Mouse (Mus musculus): ENCODE results near the gene Cyp17a1. TPM values are rescaled to one million over a fixed set of nuclear protein-coding genes. Genes with fewer than 3 reads are reported as not detected.

The Cyp17a1 gene
- 0.07 TPM in 1 of 2 replicates, not detected in the other for polyA plus RNA-seq (2015; fragmentation: Nextera tagmentation; extraction: Ambion mirVana)

DNA sequence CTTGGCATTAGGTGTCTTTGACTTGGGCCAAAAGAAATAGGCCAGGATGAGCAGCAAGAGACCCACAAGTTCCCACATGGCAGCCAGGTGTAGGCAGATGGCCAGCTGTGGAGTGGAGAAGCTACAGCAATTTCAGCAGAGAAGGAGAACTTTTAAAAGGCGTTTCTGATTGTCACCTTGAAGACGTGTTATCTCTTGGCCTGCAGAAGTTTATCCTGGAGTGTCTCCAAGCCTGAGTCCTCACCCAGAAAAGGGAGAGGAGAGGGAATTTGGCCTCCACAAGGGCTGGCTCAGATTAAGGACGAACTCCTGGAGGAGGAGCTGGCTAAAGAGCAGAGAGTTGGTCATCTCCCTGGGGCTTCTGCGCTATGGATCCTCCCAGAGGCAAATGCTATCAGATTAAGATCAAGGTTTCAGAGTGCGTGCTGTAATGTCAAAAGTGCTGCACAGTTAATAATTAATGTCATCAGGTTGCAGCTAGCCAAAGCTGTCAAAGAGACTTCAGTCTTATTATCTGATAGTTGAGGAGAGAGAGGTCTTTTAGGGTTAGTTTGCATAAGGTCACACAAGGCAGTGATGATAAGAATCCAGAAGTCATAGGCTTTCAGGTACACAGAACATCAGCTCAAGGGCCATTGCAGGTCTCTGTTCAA is at the start of gene Cyp17a1:
Cyp17a1 (minus strand) TSS at position 407 of the 653 bp plus-strand sequence.
- H3K27ac ChIP-seq = no peak within 1 kb of the TSS
- H3K9ac ChIP-seq = no peak within 1 kb of the TSS
- H3K4me1 ChIP-seq (replicated peaks) = peaks cover 19% of the 10 kb centered on the region
- no peak within 1 kb of the TSS for H3K4me3 ChIP-seq (replicated peaks)
- H3K27me3 ChIP-seq = peaks cover 10% of the 10 kb centered on the region
- DNase-seq (no peak), ATAC-seq (ENCODE audit: low read depth) (no peak)
- no peak within 1 kb of the TSS for H3K4me2 ChIP-seq
- no peaks in the 10 kb centered on the region for H3K36me3 ChIP-seq
- WGBS (ENCODE audit: insufficient replicate concordance) = 39% methylated on average over 5 of the region's 5 CpGs
- no peaks in the 10 kb centered on the region for H3K9me3 ChIP-seq (replicated peaks)

- no peaks in the 10 kb centered on the region for H3K27me3 ChIP-seq
- H3K36me3 ChIP-seq = peaks cover 11% of the 10 kb centered on the region
- 49% methylated on average over 4 of the region's 4 CpGs for WGBS (ENCODE audit: insufficient replicate concordance)
- no peak overlapping the region for H3K27ac ChIP-seq
- DNase-seq (no peak), ATAC-seq (ENCODE audit: low read depth) (no peak)
- no peaks in the 10 kb centered on the region; the same call in 1 of the 2 replicates for H3K4me1 ChIP-seq (replicated peaks)
- no peak overlapping the region for H3K9ac ChIP-seq
- no peak overlapping the region for H3K4me3 ChIP-seq (replicated peaks)
- H3K4me2 ChIP-seq = no peak overlapping the region
- H3K9me3 ChIP-seq (replicated peaks) = no peaks in the 10 kb centered on the region
These were observed 45.2 kb upstream of the Cyp17a1 start for GRCm38 (mm10) chr19:46718150-46718549.

- no peak overlapping the region for H3K27ac ChIP-seq
- DNase-seq = no peak
- H3K4me1 ChIP-seq (replicated peaks) = no peaks in the 10 kb centered on the region; the same call in 1 of the 2 replicates
- no peak overlapping the region for H3K4me3 ChIP-seq (replicated peaks)
- peaks cover 15% of the 10 kb centered on the region for H3K36me3 ChIP-seq
- H3K9me3 ChIP-seq (replicated peaks) = no peaks in the 10 kb centered on the region
- no peaks in the 10 kb centered on the region for H3K27me3 ChIP-seq
- 75% methylated on average over 8 of the region's 8 CpGs for WGBS (ENCODE audit: insufficient replicate concordance)
- no peak overlapping the region for H3K4me2 ChIP-seq
- no peak overlapping the region for H3K9ac ChIP-seq
- no peak for ATAC-seq (ENCODE audit: low read depth)
These were observed 42.0 kb upstream of the Cyp17a1 start for GRCm38 (mm10) chr19:46715016-46715415.

DNA sequence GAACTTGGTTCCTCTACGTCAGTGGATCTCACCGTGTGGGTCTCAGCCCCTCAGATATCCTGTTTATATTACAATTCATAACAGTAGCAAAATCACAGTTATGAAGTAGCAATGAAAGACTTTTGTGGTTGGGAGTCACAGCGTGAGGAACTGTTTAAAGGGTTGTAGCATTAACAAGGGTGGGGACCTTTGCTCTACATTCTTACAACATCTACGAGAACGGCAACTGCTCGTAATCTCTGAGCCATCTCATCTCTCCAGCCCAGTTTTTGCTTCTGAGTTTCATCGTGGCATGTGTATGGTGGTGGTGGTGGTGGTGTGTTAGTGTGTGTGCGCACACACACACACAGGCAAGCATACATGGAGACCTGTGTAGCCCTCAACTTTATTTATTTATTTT is 41.3 kb upstream of the Cyp17a1 start:
- DNase-seq (no peak), ATAC-seq (ENCODE audit: low read depth) (no peak)
- Histone ChIP-seq H3K36me3 (peaks cover 14% of the 10 kb centered on the region), H3K4me2 (no peak overlapping the region), H3K4me1 (replicated peaks) (no peaks in the 10 kb centered on the region; the same call in 1 of the 2 replicates), H3K27me3 (no peaks in the 10 kb centered on the region), H3K27ac (no peak overlapping the region), H3K9ac (no peak overlapping the region), H3K4me3 (replicated peaks) (no peak overlapping the region), H3K9me3 (replicated peaks) (no peaks in the 10 kb centered on the region)
- WGBS (ENCODE audit: insufficient replicate concordance) = 74% methylated on average over 8 of the region's 8 CpGs

DNA sequence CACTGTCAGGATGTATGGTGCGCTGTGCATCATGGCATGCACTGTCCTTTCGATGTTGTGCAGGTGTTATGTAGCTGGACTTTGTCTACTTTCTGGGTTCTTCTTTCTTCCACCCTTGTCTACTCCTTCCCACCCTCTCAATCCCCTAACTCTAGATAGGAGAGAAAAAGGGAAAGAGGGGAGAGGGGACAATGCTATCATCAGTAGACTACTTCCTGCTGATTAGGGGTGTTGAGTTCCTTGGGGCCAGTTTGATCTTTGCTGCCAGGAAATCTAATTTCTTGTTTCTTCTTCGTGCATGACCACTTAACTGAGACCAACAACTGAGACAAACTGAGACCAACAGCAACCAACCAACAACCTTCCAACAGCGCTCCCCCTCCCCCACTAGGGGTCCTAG is 37.6 kb upstream of the Cyp17a1 start:
- no peak overlapping the region for H3K4me3 ChIP-seq (replicated peaks)
- DNase-seq = no peak

GRCm38 (mm10) chr19:46707296-46708151 is 34.6 kb upstream of the Cyp17a1 start, which contains the start of gene As3mt:
Gene As3mt (plus strand): TSS chr19:46707458.
- H3K9ac ChIP-seq = peak within 1 kb of the TSS; percentile 68
- peaks cover 29% of the 10 kb centered on the region for H3K4me1 ChIP-seq (replicated peaks)
- H3K4me3 ChIP-seq (replicated peaks) = peak within 1 kb of the TSS; percentile 68
- H3K27ac ChIP-seq = peak within 1 kb of the TSS; percentile 43
- H3K9me3 ChIP-seq (replicated peaks) = no peaks in the 10 kb centered on the region
- ATAC-seq (ENCODE audit: low read depth) (peak; percentile 77), DNase-seq (peak; percentile 58)
- H3K4me2 ChIP-seq = peak within 1 kb of the TSS; percentile 78
- H3K27me3 ChIP-seq = peaks cover 13% of the 10 kb centered on the region
- H3K36me3 ChIP-seq = peaks cover 6% of the 10 kb centered on the region; the same call in 1 of the 2 replicates
- WGBS (ENCODE audit: insufficient replicate concordance) = 12% methylated on average over 31 of the region's 31 CpGs

More for the DNA sequence above, 37.6 kb upstream of the Cyp17a1 start:
- WGBS (ENCODE audit: insufficient replicate concordance) = 65% methylated on average over 4 of the region's 4 CpGs
- no peaks in the 10 kb centered on the region for H3K27me3 ChIP-seq
- peaks cover 27% of the 10 kb centered on the region for H3K4me1 ChIP-seq (replicated peaks)
- no peak overlapping the region for H3K4me2 ChIP-seq
- ATAC-seq (ENCODE audit: low read depth) = no peak
- H3K27ac ChIP-seq = no peak overlapping the region
- H3K9ac ChIP-seq = no peak overlapping the region
- no peaks in the 10 kb centered on the region for H3K9me3 ChIP-seq (replicated peaks)
- H3K36me3 ChIP-seq = peaks cover 6% of the 10 kb centered on the region; the same call in 1 of the 2 replicates

- Histone ChIP-seq H3K27me3 (peaks cover 13% of the 10 kb centered on the region), H3K27ac (no peak overlapping the region), H3K36me3 (peaks cover 6% of the 10 kb centered on the region; the same call in 1 of the 2 replicates), H3K4me2 (peak overlapping the region; percentile 78), H3K4me1 (replicated peaks) (peaks cover 29% of the 10 kb centered on the region), H3K9ac (peak overlapping the region; percentile 68), H3K4me3 (replicated peaks) (peak overlapping the region; percentile 68), H3K9me3 (replicated peaks) (no peaks in the 10 kb centered on the region)
- ATAC-seq (ENCODE audit: low read depth) = no peak; the same call in 1 of the 2 replicates
- 42% methylated on average over 9 of the region's 9 CpGs for WGBS (ENCODE audit: insufficient replicate concordance)
- no peak for DNase-seq
These were observed 33.7 kb upstream of the Cyp17a1 start for GRCm38 (mm10) chr19:46706540-46707295.

GRCm38 (mm10) chr19:46705779-46706495 is 33.0 kb upstream of the Cyp17a1 start:
- no peak overlapping the region for H3K4me2 ChIP-seq
- no peak overlapping the region for H3K27ac ChIP-seq
- H3K4me3 ChIP-seq (replicated peaks) = no peak overlapping the region
- H3K36me3 ChIP-seq = peaks cover 6% of the 10 kb centered on the region; the same call in 1 of the 2 replicates
- H3K9me3 ChIP-seq (replicated peaks) = no peaks in the 10 kb centered on the region
- peaks cover 29% of the 10 kb centered on the region for H3K4me1 ChIP-seq (replicated peaks)
- DNase-seq (no peak), ATAC-seq (ENCODE audit: low read depth) (no peak)
- WGBS (ENCODE audit: insufficient replicate concordance) = 16% methylated on average over 7 of the region's 7 CpGs
- peaks cover 13% of the 10 kb centered on the region for H3K27me3 ChIP-seq
- no peak overlapping the region for H3K9ac ChIP-seq

DNA sequence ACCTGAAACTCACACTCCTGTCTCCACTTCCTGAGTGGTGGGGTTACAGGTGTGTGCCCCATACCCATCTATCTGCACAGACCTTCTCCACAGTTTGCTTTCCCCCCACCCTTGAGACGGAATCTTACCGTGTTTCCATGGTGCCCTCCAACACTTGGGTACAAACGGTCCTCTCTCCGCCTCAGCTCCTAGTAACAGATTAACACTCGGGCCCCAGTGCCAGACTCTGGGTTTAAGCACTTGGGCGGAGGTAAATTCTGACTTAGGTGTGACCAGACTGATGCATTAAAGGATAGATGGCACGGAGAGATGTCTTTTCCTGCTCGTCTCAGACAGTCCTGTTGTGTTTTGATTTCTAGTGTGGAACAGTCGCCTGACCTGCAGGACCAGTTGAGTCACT is 28.2 kb upstream of the Cyp17a1 start:
- ATAC-seq (ENCODE audit: low read depth) = no peak
- Histone ChIP-seq H3K4me3 (replicated peaks) (no peak overlapping the region), H3K9ac (no peak overlapping the region), H3K4me1 (replicated peaks) (peaks cover 8% of the 10 kb centered on the region), H3K27ac (no peak overlapping the region), H3K27me3 (peaks cover 13% of the 10 kb centered on the region), H3K36me3 (peaks cover 3% of the 10 kb centered on the region; the same call in 1 of the 2 replicates), H3K9me3 (replicated peaks) (no peaks in the 10 kb centered on the region), H3K4me2 (no peak overlapping the region)
- DNase-seq = no peak
- WGBS (ENCODE audit: insufficient replicate concordance) = 68% methylated on average over 9 of the region's 9 CpGs

GRCm38 (mm10) chr19:46699011-46699481 is 26.1 kb upstream of the Cyp17a1 start:
- DNase-seq (no peak), ATAC-seq (ENCODE audit: low read depth) (no peak)
- Histone ChIP-seq H3K4me3 (replicated peaks) (no peak overlapping the region), H3K4me1 (replicated peaks) (peaks cover 2% of the 10 kb centered on the region; the same call in 1 of the 2 replicates), H3K27me3 (0 out of 2 replicates have a peak, but pooled peaks cover 8% of the 10 kb centered on the region), H3K9ac (no peak overlapping the region), H3K36me3 (peaks cover 8% of the 10 kb centered on the region; the same call in 1 of the 2 replicates), H3K9me3 (replicated peaks) (no peaks in the 10 kb centered on the region), H3K4me2 (no peak overlapping the region), H3K27ac (no peak overlapping the region)
- 47% methylated on average over 10 of the region's 10 CpGs for WGBS (ENCODE audit: insufficient replicate concordance)

Measured in liver, embryonic 13.5 days (tissue).